Mouse (Mus musculus) cerebellum, postnatal 25 days (tissue): ENCODE measurements around the gene Sh2d1b2.
"Not testable (repeated sequence)": the region's sequence is repeated elsewhere in the genome, so short reads cannot be mapped to it uniquely, and the experiment has no call there.

Experiments
- DNase-seq, 2 experiments: peaks; one replicate each; pipeline ENCODE4 v3.0.0; 2021; ENCODE audit warnings: mixed read lengths in 2 of 2

Sh2d1b2 gene

DNA sequence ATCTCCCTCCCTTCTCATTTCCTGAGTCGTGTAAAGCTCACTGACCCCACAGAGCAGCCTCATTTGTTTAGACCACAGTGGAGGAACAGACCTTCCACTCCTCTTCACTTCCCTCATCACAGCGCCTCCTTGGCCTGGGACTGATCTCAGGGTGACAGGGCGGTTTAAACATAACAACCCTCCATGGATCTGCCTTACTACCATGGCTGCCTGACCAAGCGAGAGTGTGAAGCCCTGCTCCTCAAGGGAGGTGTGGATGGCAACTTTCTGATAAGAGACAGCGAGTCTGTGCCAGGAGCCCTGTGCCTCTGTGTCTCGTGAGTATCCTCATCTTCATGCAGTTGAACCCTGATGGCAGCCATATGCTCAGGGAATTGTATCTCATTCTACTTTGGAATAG is at the start of gene Sh2d1b2:
TSS of gene Sh2d1b2 (plus strand) at position 62 of the 400 bp plus-strand sequence.
- DNase-seq = not testable (repeated sequence)

DNA sequence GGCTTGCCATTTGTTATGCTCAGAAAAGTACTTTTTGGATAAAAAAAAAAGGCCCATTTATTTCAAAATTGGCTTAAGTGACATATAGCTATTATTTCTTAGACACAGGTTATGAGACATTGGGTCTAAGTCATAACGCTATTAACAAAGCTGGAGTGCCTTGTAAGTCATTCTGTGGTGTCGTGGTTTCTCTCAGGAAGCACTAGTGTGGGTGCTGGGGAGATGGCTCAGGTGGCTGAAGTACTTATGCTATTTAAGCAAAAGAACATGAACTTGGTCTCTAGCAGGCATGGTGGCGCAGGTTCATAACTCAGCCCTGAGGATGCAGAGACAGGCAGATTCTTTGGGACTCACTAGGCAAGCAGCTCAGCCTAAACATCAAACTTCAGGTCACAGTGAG is 47.4 kb upstream of the Sh2d1b2 start:
- no peak for DNase-seq

DNA sequence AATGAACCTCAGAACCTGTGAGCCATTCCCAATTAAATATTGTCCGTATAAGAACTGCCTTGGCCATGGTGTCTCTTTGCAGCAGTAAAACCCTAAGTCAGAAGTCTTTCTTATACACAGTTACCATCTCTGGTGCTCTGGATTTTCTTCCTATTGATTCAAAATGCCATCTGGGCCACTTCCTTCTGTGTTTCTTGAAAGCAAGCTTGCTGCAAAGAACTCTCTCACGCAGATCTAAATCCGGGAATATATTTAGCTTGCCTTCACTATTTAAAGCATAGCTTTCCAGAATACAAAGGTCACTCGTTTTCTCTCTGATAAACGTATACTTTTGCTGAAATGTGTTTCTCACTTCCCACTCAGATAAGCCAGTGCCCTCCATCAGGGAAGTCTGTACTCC is 46.0 kb upstream of the Sh2d1b2 start:
- no peak for DNase-seq

DNA sequence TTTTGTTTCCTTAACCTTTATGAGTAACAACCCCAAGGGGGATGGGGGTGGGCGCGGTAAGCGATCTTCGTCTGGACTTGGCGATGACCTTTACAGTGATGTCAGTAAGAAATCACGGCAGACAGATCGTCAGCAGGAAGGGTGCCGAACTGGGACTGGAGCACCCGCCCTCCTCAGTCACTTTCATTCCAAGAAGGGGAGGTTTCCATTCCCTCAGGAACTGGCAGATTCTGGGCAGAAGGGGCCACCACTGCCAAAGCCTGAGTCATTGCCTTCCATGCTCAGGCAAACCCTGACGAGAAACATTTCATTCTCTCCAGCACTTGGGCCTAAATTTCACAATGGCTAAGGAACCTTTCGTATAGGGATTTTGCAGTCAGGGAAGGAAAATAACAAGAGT is 43.9 kb upstream of the Sh2d1b2 start:
- DNase-seq = peak in 1 of 2 experiments; percentile 49

DNA sequence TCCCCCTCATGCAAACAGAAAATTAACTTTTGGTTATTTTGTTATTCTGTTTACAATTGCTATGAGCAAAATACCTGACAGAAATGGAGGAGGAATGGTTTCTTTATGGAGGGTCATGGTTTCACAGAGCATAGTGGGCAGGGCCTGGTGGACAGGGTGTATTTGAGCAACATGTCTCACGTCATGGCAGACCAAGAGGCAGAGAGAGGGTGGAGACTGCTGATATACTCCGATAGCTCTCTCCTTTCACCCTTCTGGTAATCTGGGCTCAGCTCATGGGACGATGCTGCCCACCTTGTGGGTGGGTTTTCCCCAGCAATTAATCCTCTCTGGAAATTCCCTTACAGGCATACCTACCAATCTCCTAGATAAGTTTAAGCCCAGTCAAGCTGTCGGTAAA is 42.3 kb upstream of the Sh2d1b2 start:
- DNase-seq = no peak

DNA sequence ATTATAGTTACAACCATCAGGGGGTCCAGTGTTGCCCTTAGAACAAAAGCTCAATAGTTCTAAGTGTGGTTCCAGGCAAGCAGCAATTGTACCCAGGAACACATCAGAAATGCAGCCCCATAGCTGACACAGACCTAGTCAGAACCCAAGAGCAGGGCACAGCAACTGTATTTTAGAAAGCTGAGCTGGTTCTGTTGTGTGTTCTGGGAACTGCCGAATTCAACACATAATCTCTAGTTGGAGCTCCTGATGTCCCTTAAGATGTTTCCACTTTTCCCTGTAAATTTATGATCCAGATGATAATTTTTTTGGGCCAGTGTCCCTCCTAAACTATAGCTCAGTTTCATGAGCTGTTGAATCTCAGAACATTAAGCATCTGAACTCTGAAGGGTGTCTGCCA is 40.6 kb upstream of the Sh2d1b2 start:
- no peak for DNase-seq

DNA sequence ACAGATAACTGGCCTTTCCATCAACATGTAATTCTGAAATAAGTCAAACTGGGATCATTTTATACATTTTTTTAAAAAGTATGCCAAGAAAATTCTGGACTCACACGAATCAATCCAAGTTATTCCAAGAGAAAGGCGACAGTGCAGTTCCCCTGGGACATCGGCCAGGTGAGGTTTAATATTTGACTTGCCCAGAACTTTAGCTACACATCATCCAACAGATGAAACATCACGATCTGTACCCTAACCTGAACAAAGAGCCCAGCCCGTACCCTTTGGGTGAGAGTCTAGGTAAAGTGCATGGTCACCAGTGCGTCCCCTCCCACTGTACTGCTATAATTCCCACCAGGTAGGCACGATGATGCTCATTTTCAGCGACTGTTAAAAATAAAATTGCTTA is 36.3 kb upstream of the Sh2d1b2 start:
- no peak for DNase-seq

DNA sequence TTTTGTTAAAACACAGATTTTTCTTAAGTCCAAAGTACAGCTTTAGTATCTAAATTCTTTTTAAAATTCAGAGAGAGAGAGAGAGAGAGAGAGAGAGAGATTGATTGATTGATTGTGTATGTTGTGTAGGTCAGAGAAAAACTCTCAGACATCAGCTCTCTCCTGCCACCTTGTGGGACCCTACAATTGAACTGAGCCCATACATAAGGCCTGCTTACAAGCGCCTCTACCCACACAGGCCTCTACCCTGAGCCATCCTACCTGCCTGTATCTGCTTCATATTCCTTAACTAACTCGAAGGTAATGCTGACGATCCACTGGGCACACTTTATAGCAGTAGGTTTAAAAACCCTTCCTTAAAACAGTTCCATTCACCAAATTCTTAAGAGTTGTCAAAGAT is 32.2 kb upstream of the Sh2d1b2 start:
- DNase-seq = peak in 1 of 2 experiments; percentile 59

DNA sequence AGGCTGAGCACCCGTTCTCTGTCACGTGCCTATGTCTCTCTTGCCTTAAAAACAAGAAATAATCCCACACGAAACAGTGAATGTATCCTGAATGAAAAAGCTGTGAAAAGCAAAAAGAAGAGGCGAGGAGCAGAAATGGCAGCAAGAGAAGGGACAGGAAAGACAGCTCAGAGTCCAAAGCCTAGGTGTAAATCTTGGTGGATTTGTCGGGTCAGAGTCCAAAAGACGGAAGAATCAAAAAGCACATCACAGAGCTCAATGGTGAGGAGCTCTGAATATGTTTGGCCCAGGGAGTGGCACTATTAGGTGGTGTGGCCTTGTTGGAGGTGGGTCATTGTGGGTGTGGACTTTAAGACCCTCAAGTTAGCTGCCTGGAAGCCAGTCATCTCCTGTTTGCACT is 26.2 kb upstream of the Sh2d1b2 start:
- no peak for DNase-seq

DNA sequence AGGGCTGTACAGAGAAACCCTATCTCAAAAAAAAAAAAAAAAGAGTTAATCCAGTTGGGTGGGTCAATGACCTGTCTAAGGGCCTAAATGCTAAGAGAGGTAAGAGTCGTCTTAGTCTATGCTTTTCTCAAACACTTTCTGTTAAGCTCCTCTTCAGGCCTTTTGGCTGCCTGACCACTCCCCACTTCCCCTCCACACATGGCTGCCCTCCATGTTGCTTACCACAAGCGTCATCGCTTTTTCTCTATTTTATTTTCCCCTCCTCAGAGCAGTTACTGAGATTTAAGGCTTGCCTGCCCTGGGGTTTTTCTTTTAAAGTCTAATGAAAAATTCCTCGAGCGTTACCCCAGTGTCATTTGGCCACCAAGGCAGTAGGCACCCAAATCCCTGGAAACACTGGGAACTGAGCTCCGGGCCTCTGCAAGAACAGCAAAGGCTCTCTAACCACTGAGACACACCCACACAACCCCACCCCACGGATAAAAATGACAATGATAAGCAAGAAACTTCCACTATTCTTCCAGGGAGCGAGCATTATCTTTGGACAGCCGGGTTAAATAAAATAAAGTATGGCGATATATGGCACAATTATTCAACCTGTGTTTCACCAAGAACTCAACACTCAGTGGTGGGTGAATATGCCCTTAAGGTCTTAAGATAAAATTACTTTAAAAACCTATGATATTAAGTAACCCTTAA is 19.2 kb upstream of the Sh2d1b2 start:
- DNase-seq = no peak

DNA sequence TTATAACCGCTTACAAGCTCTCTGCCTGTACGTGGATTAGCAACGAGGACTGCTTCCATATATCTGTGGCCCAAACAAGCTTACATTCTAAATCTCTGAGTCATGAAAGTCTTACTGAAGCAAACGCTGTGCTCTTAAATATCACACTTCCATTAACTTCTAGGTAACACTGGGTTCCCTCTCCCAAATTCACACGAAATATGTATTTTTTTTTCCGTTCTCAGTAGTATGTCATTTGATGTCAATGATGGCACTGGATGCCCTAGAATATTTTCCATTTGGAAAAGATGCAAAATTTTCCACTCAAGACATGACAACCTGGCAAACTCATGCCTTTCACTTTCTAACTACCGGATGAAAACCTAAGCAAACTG is 18.2 kb upstream of the Sh2d1b2 start:
- no peak for DNase-seq

DNA sequence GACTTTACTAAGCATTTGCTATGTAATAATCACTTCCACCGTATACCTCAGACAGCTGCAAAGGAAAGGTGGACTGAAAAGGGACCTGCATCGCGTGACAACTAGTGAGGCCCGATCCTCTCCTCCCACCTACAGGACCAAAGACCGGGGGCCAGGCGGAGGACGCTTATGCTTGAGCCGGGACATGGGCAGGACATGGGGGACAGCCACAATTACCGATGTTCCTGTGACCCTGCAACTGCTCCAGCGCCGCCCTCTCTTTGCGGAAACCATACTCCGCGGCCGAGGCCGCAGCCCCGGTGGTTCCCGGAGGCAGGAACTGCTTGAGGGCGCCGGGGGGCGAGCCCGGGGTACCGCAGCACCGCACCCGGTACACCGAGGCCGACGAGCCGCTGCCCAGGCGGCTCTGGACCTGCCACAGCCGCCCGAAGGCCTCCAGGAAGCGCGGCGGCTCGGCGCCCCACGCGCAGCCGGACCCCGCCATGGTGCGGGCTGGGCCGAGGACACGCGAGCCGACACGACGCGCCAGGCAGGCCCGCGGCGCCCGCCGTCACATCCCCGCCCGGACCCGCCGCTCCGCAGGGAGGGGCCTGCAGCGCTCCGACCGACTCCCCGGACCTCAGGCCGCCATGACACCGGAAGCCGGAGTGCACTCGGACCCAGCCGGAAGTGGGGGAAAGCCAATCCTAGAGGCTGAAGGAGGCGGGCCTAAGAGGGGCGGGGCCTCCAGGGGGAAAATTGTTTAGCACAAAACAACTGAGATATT is 17.6 kb upstream of the Sh2d1b2 start, which contains the start of gene Uhmk1:
TSS of gene Uhmk1 (minus strand) at position 641 of the 766 bp plus-strand sequence.
- DNase-seq = peak; percentile 92 to 94

DNA sequence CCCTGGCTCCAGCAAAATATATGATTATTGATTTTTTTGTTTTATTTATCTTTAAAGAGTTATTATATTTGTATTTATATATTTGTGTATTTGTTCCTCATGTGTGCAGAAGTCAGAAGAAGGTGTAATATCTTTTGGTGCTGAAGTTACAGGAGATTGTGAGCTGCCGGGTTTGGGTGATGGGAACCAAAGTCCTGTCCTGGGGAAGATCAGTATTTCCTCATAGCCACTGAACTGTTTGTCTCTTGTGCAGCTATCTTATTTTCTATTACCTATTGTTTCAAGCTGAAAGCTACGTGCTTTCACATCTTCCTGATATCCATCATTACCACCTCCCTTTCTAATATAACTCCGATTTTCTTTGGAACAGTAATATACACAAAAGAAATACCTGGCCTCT is 17.0 kb upstream of the Sh2d1b2 start:
- no peak for DNase-seq

DNA sequence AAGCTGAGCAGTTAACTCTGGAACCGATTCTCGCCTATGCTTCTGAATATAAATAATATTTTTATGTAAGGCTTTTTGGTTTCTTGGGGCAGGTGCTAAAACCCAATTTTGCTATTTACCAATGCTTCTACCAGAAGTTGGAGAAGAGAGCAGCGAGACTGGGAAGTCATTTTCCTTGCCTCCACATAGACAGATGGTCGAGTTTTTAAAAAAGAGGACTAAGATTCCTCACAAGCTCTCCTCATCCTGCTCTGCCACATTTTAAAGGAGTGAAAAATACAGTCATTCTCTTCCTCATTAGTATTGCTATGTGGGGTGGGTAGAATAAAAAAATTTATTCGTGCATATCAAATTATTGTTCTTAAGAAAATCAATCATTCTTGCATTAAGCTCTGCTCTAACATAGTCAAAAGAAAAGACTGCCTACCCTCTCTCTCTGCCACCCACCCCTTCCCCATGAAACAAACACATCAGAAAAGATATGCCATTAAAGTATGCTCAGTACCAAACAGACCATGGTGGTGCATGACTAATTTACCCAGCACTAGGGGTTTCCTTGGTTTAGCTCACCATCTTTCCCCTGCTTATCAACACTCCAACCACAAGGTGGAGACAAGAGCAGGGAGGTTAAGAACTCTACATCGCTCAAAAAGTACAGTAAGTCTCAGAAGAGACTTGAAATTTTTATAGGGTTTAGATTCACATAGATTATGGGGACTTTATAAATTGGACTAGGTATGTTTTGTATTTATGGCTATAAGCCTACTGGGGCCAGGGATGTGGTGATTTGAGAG is 14.3 kb upstream of the Sh2d1b2 start:
- no peak for DNase-seq

DNA sequence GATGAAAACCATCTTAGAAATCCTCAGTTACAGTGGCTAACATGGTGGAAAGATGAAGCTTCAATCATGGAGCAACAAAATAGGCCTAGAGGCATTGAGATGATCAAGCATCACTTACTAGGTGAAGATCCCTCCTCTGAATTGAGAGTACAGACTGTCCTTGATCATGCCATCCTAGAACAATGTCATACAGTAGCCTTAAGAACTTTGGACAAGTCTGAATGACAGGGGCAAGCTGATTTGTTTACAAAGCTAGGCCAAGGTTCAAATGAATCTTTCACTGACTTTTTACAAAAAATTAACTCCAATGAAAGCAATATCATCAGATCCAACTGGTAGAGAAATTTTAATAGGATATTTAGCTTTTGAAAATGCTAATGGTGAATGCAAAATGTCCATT is 12.2 kb upstream of the Sh2d1b2 start:
- DNase-seq = no peak

DNA sequence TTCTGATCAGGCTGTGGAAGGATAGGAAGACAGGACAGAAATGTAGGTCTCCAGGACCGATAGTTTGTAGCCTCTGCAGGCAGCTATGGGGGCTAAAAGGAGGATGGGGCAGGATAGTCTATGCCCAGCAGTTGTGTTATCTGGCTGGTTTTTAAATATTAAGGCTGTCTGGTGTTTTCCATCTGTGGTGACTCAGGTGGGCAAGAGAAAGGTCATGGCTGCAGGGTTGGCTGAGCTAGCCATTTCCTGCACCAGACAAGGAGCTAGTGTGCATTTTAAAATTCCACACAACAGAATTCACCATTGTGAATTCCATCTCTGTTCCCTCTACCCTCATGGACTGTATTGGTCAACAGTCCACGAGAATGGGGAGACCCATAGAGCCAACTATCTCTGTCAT is 9.3 kb upstream of the Sh2d1b2 start:
- DNase-seq = no peak

DNA sequence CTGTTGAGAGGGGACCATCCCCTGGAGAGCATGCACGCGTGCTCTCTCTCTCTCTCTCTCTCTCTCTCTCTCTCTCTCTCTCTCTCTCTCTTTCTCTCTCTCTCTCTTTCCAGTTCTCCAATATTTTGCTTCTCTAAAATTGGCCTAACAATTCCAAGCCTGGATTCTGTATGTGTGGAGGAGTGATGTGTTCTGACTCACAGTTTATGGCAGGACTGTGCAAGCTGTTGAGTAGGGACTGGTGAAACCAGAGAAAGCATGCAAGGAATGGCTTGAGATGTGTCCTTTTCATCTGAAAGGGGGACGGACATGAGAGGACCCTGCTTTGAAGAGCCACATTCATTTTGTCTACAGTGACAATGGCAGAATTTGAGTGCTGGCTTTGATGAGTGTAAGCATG is 12.5 kb downstream of the Sh2d1b2 start:
- DNase-seq = no peak

DNA sequence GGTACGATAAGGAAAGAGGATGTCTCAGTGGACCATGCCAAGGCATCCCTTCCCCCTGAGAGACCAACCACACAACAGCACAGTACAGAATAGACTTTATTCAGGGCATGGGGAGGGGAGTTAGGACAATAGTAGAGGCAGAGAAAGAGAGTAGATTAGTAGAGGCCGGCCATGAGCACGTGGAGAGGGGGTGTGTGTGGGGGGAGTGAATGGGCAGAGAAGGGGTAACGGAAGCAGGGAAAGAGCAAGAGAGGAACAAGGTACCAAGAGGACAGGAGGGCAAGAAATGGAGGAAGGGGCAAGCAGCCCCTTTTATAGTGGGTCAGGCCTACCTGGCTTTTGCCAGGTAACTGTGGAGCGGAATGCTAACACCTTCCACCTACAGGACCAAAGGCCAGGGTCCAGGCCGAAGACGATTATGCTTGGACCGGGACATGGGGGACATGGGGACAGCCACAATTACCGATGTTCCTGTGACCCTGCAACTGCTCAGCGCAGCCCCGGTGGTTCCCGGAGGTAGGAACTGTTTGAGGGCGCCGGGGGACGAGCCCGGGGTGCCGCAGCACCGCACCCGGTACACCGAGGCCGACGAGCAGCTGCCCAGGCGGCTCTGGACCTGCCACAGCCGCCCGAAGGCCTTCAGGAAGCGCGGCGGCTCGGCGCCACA is 22.5 kb downstream of the Sh2d1b2 start:
- DNase-seq = no peak

DNA sequence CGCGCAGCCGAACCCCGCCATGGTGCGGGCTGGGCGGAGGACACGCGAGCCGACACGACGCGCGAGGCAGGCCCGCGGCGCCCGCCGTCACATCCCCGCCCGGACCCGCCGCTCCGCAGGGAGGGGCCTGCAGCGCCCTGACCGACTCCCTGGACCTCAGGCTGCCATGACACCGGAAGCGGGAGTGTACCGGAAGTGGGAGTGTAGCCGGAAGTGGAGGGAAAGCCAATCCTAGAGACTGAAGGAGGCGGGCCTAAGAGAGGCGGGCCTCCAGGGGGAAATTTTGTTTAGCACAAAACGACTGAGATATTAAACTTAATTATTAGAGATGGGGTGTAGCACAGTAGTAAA is 23.0 kb downstream of the Sh2d1b2 start:
- peak; percentile 88 to 91 for DNase-seq

DNA sequence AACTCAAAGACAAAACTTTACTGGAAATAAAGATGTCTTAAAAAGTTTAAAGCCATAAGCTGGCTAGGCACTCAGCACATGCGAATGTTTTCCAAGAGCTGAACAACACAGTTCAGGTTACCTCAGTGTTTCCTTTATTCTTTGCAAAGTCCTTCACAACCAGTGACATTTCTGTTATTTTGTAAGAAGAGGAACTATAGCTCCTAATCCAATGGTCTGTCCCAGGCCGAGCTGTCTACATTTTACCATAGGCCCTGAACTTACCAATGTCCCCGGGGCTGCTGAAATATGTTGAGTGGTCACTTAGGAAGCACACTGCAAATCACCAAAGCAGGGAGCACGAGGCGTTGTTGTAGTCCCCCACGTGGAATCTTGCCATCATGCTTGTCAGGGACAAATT is 37.7 kb downstream of the Sh2d1b2 start:
- no peak for DNase-seq

DNA sequence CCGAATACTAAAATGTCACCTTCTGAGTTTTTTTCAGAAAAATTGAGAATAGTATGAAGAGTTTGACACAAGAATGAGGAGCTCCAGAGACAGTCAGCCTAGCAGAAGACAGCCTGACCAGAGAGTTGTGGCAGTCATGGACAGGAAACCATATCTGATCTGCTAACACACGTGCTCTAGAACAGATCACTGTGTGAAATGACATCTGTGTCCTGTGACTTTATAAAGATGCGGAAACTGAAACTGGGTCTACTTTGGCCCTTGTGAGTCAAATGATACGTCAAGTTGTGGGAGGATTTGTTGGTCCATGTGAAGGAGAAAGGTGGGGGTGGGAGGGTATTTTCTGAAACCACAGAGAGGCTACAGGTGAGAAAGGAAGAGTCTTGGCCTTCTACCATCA is 38.1 kb downstream of the Sh2d1b2 start:
- DNase-seq = no peak

DNA sequence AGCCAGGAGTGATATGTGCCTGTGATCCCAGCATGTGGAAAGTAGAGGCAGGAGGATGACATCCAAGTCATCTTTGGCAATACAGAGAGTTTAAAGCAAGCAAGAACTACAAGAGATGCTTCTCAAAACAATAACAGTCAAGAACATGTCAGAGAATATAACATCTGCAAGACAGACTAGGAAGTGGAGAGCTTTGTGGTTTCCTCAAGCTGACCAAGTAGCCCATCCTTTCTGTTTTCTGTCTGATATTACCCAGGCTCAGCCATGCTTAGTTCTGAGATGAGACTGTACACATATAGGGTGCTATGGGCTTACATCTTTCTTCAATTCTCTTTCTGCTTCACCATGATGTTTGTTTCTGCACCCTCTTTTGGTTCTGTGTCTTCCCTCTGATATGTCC is 40.7 kb downstream of the Sh2d1b2 start:
- no peak for DNase-seq

DNA sequence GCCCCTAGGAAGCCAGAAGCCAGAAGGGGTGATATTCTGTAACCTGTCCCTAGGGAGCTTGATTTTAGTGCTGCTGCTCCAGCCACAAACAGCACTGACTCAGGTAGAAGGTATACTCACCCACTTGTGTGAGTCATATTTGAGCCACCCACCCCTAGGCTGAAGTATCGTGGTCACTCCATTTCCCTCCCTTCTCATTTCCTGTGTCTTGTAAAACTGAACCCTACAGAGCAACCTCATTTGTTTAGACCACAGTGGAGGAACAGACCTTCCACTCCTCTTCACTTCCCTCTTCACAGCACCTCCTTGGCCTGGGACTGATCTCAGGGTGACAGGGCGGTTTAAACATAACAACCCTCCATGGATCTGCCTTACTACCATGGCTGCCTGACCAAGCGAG is 44.5 kb downstream of the Sh2d1b2 start, which contains the start of gene Sh2d1b1:
TSS of gene Sh2d1b1 (plus strand) at position 305 of the 400 bp plus-strand sequence.
- no peak for DNase-seq
